Mouse (Mus musculus) heart, adult 2 months (tissue): ENCODE measurements around the gene Serpinb6d. TPM values are rescaled to one million over a fixed set of nuclear protein-coding genes. Genes with fewer than 3 reads are reported as not detected.

Experiments
- DNase-seq, 2 experiments: peaks; one replicate each; pipeline ENCODE4 v3.0.0; 2021
- H3K27ac ChIP-seq: fragments of 200-600 bp; 2 replicates; pipeline ENCODE4 v1.8.1; 2022
- H3K27me3 ChIP-seq: fragments of 200-500 bp; 2 replicates; pipeline ENCODE4 v1.6.1; 2012; ENCODE audit warnings: mild to moderate bottlenecking, low read length, inconsistent platforms, mixed read lengths; ENCODE audit not compliant: control insufficient read depth, insufficient read depth
- H3K36me3 ChIP-seq: fragments of 200-500 bp; 2 replicates; pipeline ENCODE4 v1.6.1; 2012; ENCODE audit warnings: low read length, inconsistent platforms; ENCODE audit not compliant: control insufficient read depth, insufficient read depth
- H3K4me1 ChIP-seq: fragments of 200-500 bp; 2 replicates; pipeline ENCODE4 v1.6.1; 2011; ENCODE audit warnings: low read length; ENCODE audit not compliant: control insufficient read depth, insufficient read depth
- H3K4me3 ChIP-seq: fragments of 200-600 bp; 2 replicates; pipeline ENCODE4 v1.8.1; 2022
- H3K79me2 ChIP-seq: fragments of 200-500 bp; replicated peaks from 2 replicates; pipeline ENCODE4 v1.6.1; 2012; ENCODE audit warnings: mild to moderate bottlenecking, inconsistent platforms, low read length, moderate library complexity, mixed read lengths; ENCODE audit not compliant: control insufficient read depth, insufficient read depth
- H3K9ac ChIP-seq: fragments of 200-500 bp; 2 replicates; pipeline ENCODE4 v1.6.1; 2012; ENCODE audit warnings: low read depth, mild to moderate bottlenecking, control low read depth, inconsistent platforms, low read length, mixed read lengths
- CTCF ChIP-seq: fragments of 200-600 bp; IDR thresholded peaks from 2 replicates; pipeline ENCODE4 v1.8.1; 2022; ENCODE audit warnings: antibody characterized with exemption, mild to moderate bottlenecking, moderate library complexity
- EP300 ChIP-seq: fragments of 200-500 bp; IDR thresholded peaks from 2 replicates; pipeline ENCODE4 v1.6.1; 2011; ENCODE audit warnings: low read depth, low read length, control low read depth; ENCODE audit not compliant: insufficient read depth
- POLR2A ChIP-seq: fragments of 200-500 bp; IDR thresholded peaks from 2 replicates; pipeline ENCODE4 v1.6.1; 2011; ENCODE audit warnings: mild to moderate bottlenecking, low read depth, low read length, control low read depth; ENCODE audit not compliant: insufficient read depth
- WGBS: fragments of 180-500 bp; shearing (Covaris S2); methylation state at CpG from one replicate; pipeline ENCODE4 v1.1.7; 2018; 5-methylcytosine and 5-hydroxymethylcytosine counted together
- intact Hi-C: fragments of 180-260 bp; cut with DNase I; formaldehyde crosslinking; loops from one replicate; pipeline ENCODE4 v1.15.1; 2025
- long read RNA-seq: library from polyadenylated mRNA; stranded (forward); transcript quantifications from one replicate; pipeline ENCODE4 v2.0.0, GENCODE M21; 2021
- polyA plus RNA-seq: library from polyadenylated mRNA; depleted of rRNA; stranded (reverse); fragments of >200 nt; gene quantifications from 2 replicates; pipeline ENCODE4 v1.2.3, GENCODE M21; 2012; rRNA removed
- total RNA-seq, 2 experiments: library from RNA; stranded (reverse); gene quantifications; 2 replicates each; pipeline ENCODE4 v1.2.3; 2021

Gene Serpinb6d
- total RNA-seq (not detected), polyA plus RNA-seq (not detected in 2 replicates)
- long read RNA-seq = 0 reads

DNA sequence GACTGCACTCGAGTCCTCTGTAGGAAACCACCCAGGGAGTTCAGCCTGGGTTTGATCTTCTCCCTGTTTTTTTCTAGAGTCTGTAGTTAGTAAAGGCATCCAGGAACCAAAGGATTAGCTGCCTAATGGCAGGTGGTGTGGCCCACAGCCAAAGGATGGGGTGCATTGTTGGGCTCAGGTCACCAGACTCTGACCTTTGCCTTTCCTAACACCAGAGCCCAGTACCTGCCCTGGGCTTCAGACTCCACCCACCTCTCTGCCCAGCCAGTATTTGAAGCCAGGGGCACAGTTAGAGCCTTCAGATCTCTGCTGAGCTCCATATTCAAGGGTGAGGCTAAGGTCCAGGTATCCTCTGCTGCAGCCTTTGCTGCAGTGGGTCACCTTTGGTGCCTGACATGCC lies at the start of gene Serpinb6d:
Serpinb6d (plus strand) TSS at position 301 of the 400 bp plus-strand sequence.
- whole genome bisulfite sequencing = 62% methylated on average over 1 of the region's 1 CpGs
- Histone ChIP-seq H3K9ac (no peak within 1 kb of the TSS), H3K27me3 (no peaks in the 10 kb centered on the region), H3K27ac (no peak within 1 kb of the TSS), H3K79me2 (no peaks in the 10 kb centered on the region), H3K4me3 (no peak within 1 kb of the TSS), H3K4me1 (no peaks in the 10 kb centered on the region), H3K36me3 (no peaks in the 10 kb centered on the region)
- intact Hi-C loops = no loop called here
- TF ChIP-seq CTCF (no peak), EP300 (no peak), POLR2A (no peak)
- no peak for DNase-seq

DNA sequence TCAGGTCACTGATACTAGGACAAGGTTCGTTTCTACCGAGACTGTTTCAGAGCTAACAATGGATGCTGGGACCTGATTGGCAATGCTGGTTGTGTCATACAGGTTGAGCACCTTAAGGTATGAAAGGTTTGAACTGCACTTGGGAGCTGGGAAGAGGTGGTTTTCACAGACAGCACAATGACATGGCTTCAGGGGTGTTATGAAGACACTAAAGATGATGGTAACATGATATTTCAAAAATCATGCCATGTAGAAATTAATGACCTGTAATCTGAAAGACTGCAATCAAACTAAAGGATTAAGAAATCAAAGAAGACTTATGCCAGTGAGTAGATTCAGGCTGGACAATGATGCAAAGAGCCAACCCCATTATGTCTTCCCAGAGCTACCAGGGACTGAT lies 38.3 kb upstream of the Serpinb6d start:
- no peaks in the 10 kb centered on the region for H3K27me3 ChIP-seq
- no peaks in the 10 kb centered on the region for H3K4me1 ChIP-seq
- H3K36me3 ChIP-seq = no peaks in the 10 kb centered on the region
- 80% methylated on average over 2 of the region's 2 CpGs for WGBS
- H3K27ac ChIP-seq = no peak overlapping the region
- H3K4me3 ChIP-seq = no peak overlapping the region
- no peak for TF ChIP-seq CTCF
- no peak for DNase-seq
- no peak overlapping the region for H3K9ac ChIP-seq
- intact Hi-C loops = no loop called here
- no peaks in the 10 kb centered on the region for H3K79me2 ChIP-seq

DNA sequence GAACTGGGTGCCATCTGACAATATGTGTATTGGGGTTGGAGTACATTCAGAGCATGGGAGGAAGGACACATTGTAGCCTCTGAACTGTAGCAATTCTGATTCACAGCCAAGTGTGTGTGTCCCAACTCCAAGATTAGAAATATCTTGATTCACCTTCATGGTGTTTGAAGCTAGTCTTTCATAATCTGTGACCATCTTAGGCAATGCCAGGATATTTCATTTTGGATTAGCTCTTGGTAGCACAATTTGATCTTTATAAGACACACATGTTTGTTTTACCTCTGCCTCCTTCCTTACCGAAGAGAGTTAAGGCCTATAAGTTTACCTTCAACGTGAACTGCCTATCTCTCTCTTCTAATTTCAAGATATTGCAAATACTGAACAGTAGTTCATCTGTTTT lies 18.7 kb upstream of the Serpinb6d start:
- Histone ChIP-seq H3K9ac (no peak overlapping the region), H3K36me3 (no peaks in the 10 kb centered on the region), H3K4me1 (no peaks in the 10 kb centered on the region), H3K27ac (no peak overlapping the region), H3K4me3 (no peak overlapping the region), H3K27me3 (no peaks in the 10 kb centered on the region), H3K79me2 (no peaks in the 10 kb centered on the region)
- DNase-seq = no peak
- WGBS = 54% methylated on average over 2 of the region's 2 CpGs
- intact Hi-C loops = no loop called here
- TF ChIP-seq EP300 = no peak

DNA sequence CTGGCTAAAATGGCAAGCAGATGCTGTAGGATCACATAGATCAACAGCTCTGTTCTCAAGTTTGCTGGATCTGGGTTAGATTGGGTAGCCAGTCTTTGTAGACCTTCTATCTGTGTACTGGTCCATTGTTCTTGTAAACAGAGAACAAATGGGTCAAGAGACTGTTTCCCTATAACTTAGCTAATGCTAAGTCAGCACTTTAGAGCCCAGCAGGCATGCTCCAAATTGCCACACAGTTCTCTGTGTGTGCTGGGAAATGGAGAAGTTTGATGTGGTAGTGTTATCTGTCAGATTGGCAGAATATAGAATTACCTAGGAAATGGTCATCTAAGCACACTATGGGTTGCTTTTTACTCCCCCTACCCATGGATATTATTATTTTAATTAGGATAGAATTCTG lies 1.3 kb downstream of the Serpinb6d start:
- Histone ChIP-seq H3K4me1 (no peaks in the 10 kb centered on the region), H3K79me2 (no peaks in the 10 kb centered on the region), H3K9ac (no peak overlapping the region), H3K36me3 (no peaks in the 10 kb centered on the region), H3K27me3 (no peaks in the 10 kb centered on the region), H3K4me3 (no peak overlapping the region), H3K27ac (no peak overlapping the region)
- TF ChIP-seq POLR2A = no peak
- TF ChIP-seq CTCF = no peak
- no peak for TF ChIP-seq EP300
- no peak for DNase-seq
- intact Hi-C loops = no loop called here

DNA sequence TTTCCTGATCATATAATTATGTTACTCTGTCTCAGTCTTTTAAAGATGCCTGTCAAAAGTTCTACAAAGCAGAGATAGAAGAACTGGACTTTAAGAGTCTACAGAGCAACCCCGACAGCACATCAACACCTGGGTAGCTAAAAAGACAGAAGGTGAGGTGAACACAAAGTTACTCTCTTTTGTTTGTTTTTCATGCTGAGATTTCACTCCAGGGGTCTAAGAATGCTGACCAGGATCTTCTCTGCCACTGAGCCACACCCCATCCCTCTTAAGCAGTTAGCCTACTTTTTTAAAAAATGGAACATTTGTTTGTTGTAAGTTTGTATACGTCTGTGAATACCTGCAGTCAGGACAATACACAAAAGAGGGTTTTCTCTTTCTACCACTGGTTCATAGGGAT lies 59.1 kb downstream of the Serpinb6d start:
- Histone ChIP-seq H3K79me2 (no peaks in the 10 kb centered on the region), H3K4me1 (no peaks in the 10 kb centered on the region), H3K9ac (no peak overlapping the region), H3K27ac (no peak overlapping the region), H3K4me3 (no peak overlapping the region), H3K36me3 (no peaks in the 10 kb centered on the region), H3K27me3 (no peaks in the 10 kb centered on the region)
- WGBS = 73% methylated on average over 2 of the region's 2 CpGs
- TF ChIP-seq EP300 (no peak), CTCF (no peak), POLR2A (no peak)
- intact Hi-C loops = no loop called here
- no peak for DNase-seq

Other genes with a start within 250 kb of the Serpinb6d start
- not detected for gene Serpinb9g, start 176.6 kb upstream of the Serpinb6d start, total RNA-seq
- gene Serpinb9g, start 176.6 kb upstream of the Serpinb6d start, polyA plus RNA-seq = not detected in 2 replicates
- not detected for gene Serpinb6e, start 182.0 kb downstream of the Serpinb6d start, total RNA-seq
- gene Serpinb6e, start 182.0 kb downstream of the Serpinb6d start, polyA plus RNA-seq = not detected in 2 replicates
- not detected for gene Serpinb6c, start 244.3 kb downstream of the Serpinb6d start, total RNA-seq
- not detected in 2 replicates for gene Serpinb6c, start 244.3 kb downstream of the Serpinb6d start, polyA plus RNA-seq